16 mouse cellular contexts compared by ENCODE assay signal in genomic region chr5:73311458-73311857, GRCm38 (mm10). TPM values are rescaled to one million over a fixed set of nuclear protein-coding genes. Genes with fewer than 3 reads are reported as not detected.
DNase-seq lines count a peak whose midpoint lies in the region; ATAC-seq and TF ChIP-seq lines count a peak whose summit lies in the region.
"Had no signal": no experiment of that assay in that cellular context is flagged by ENCODE, and none has a peak within 500 bp of the region (broad histone marks: within the 10 kb centered on the region; RNA-seq: fewer than 3 reads in every experiment).

No protein-coding gene starts in this region.

- peaks cover 66% of the 10 kb centered on the region for H3K4me1 ChIP-seq in G1E (ENCODE audit: insufficient read depth, low read depth, low read length)
- H3K4me1 ChIP-seq in liver, postnatal 0 days (ENCODE audit: insufficient read depth): peaks cover 3% of the 10 kb centered on the region; the same call in 1 of the 2 replicates
- no peaks in the 10 kb centered on the region for H3K4me1 ChIP-seq in forebrain, embryonic 11.5 days (replicated peaks; ENCODE audit: control insufficient read depth, insufficient read depth, low read length)
- H3K4me1 ChIP-seq in kidney, embryonic 16.5 days (ENCODE audit: insufficient read depth, low read length): no peaks in the 10 kb centered on the region
- no peaks in the 10 kb centered on the region for H3K4me1 ChIP-seq in kidney, embryonic 14.5 days (ENCODE audit: control insufficient read depth, insufficient read depth, low read length)
- H3K4me1 ChIP-seq: embryonic facial prominence, embryonic 12.5 days; neural tube, embryonic 15.5 days had no signal

- no peak for TF ChIP-seq CTCF in G1E (IDR thresholded peaks at IDR 0.05; ENCODE audit: low read depth, low read length)
- TF ChIP-seq CTCF in liver, postnatal 0 days (IDR thresholded peaks at IDR 0.05; ENCODE audit: low read depth): 0 out of 2 replicates have a peak, but pooled peaks have one; percentile 9

- no peak overlapping the region for H3K4me2 ChIP-seq in liver, postnatal 0 days (ENCODE audit: low read depth, low read length)
- H3K4me2 ChIP-seq in forebrain, embryonic 11.5 days (ENCODE audit: low read depth, low read length, severe bottlenecking): no peak overlapping the region
- no peak overlapping the region for H3K4me2 ChIP-seq in kidney, embryonic 16.5 days (replicated peaks; ENCODE audit: low read depth, low read length)
- H3K4me2 ChIP-seq in kidney, embryonic 14.5 days (replicated peaks; ENCODE audit: low read depth, low read length): no peak overlapping the region
- H3K4me2 ChIP-seq: embryonic facial prominence, embryonic 12.5 days; neural tube, embryonic 15.5 days had no signal

- peaks cover 91% of the 10 kb centered on the region for H3K36me3 ChIP-seq in G1E (replicated peaks)
- peaks cover 79% of the 10 kb centered on the region for H3K36me3 ChIP-seq in liver, postnatal 0 days (replicated peaks; ENCODE audit: insufficient read depth, low read length)
- peaks cover 14% of the 10 kb centered on the region for H3K36me3 ChIP-seq in forebrain, embryonic 11.5 days (ENCODE audit: control insufficient read depth, insufficient read depth, low read length)
- H3K36me3 ChIP-seq in kidney, embryonic 16.5 days (ENCODE audit: insufficient read depth, low read length): peaks cover 70% of the 10 kb centered on the region
- H3K36me3 ChIP-seq in kidney, embryonic 14.5 days (ENCODE audit: control insufficient read depth, insufficient read depth, low read length): peaks cover 86% of the 10 kb centered on the region

- DNase-seq in heart, adult 11 months: peak; percentile 81
- DNase-seq in heart, adult 9 months (ENCODE audit: low spot score in 2 of 2): no peak
- peak; percentile 17 for DNase-seq in G1E (ENCODE audit: low spot score)
- peak; percentile 61 for DNase-seq in liver, postnatal 0 days
- no peak for DNase-seq in forebrain, embryonic 11.5 days (ENCODE audit: low spot score)
- DNase-seq: cerebellum, adult 9-11 months; kidney, adult 18-20 months; layer of hippocampus, adult 9-11 months; lung, postnatal 14 days; right cerebral cortex, postnatal 14 days; thymus, adult 18-20 months had no signal

- H3K4me3 ChIP-seq in G1E (ENCODE audit: low read depth, low read length): no peak overlapping the region; the same call in 1 of the 2 replicates
- no peak overlapping the region for H3K4me3 ChIP-seq in liver, postnatal 0 days (ENCODE audit: low read depth, low read length)
- no peak overlapping the region for H3K4me3 ChIP-seq in forebrain, embryonic 11.5 days (ENCODE audit: low read depth, low read length)
- no peak overlapping the region for H3K4me3 ChIP-seq in kidney, embryonic 16.5 days (ENCODE audit: low read length)
- no peak overlapping the region for H3K4me3 ChIP-seq in kidney, embryonic 14.5 days (ENCODE audit: low read length)
- H3K4me3 ChIP-seq: embryonic facial prominence, embryonic 12.5 days; neural tube, embryonic 15.5 days had no signal

- H3K27me3 ChIP-seq in G1E (ENCODE audit: insufficient read depth, low read length): no peaks in the 10 kb centered on the region
- H3K27me3 ChIP-seq in liver, postnatal 0 days (ENCODE audit: insufficient read depth, low read length): no peaks in the 10 kb centered on the region
- H3K27me3 ChIP-seq in forebrain, embryonic 11.5 days (ENCODE audit: control insufficient read depth, insufficient read depth, low read length): no peaks in the 10 kb centered on the region
- no peaks in the 10 kb centered on the region for H3K27me3 ChIP-seq in kidney, embryonic 16.5 days (ENCODE audit: insufficient read depth, low read length)
- H3K27me3 ChIP-seq in kidney, embryonic 14.5 days (ENCODE audit: control insufficient read depth, insufficient read depth, low read length): no peaks in the 10 kb centered on the region
- H3K27me3 ChIP-seq: embryonic facial prominence, embryonic 12.5 days; neural tube, embryonic 15.5 days had no signal

- H3K9me3 ChIP-seq in G1E (replicated peaks): no peaks in the 10 kb centered on the region
- H3K9me3 ChIP-seq in liver, postnatal 0 days (ENCODE audit: low read length): no peaks in the 10 kb centered on the region
- H3K9me3 ChIP-seq in forebrain, embryonic 11.5 days (ENCODE audit: control insufficient read depth, low read length): no peaks in the 10 kb centered on the region
- H3K9me3 ChIP-seq in kidney, embryonic 16.5 days (ENCODE audit: low read length): no peaks in the 10 kb centered on the region
- H3K9me3 ChIP-seq in kidney, embryonic 14.5 days (ENCODE audit: control insufficient read depth, low read length): no peaks in the 10 kb centered on the region
- H3K9me3 ChIP-seq: embryonic facial prominence, embryonic 12.5 days; neural tube, embryonic 15.5 days had no signal

- TF ChIP-seq EP300 in liver, postnatal 0 days (IDR thresholded peaks at IDR 0.05; ENCODE audit: low read depth): peak; percentile 92

- H3K27ac ChIP-seq in liver, postnatal 0 days (ENCODE audit: low read depth): peak overlapping the region; percentile 13
- H3K27ac ChIP-seq in forebrain, embryonic 11.5 days (ENCODE audit: low read depth, low read length): no peak overlapping the region
- H3K27ac ChIP-seq in kidney, embryonic 16.5 days (ENCODE audit: low read length): no peak overlapping the region
- no peak overlapping the region for H3K27ac ChIP-seq in kidney, embryonic 14.5 days (ENCODE audit: low read depth, low read length)
- H3K27ac ChIP-seq: embryonic facial prominence, embryonic 12.5 days; neural tube, embryonic 15.5 days had no signal

- ATAC-seq in G1E (ENCODE audit: extremely low read depth, insufficient number of reproducible peaks, low FRiP score, poor library complexity, severe bottlenecking): peak; percentile 81
- ATAC-seq in erythroid progenitor cell, adult 5-6 weeks (replicated peaks; ENCODE audit: low FRiP score, poor library complexity, severe bottlenecking): peak; percentile 96
- peak; percentile 98 for ATAC-seq in liver, postnatal 0 days
- ATAC-seq in forebrain, embryonic 11.5 days (replicated peaks; ENCODE audit: low FRiP score): no peak
- ATAC-seq in kidney, embryonic 16.5 days (ENCODE audit: low FRiP score, low TSS enrichment): no peak
- no peak for ATAC-seq in kidney, embryonic 14.5 days (ENCODE audit: low FRiP score, low TSS enrichment)

- 62% methylated on average over 5 of the region's 5 CpGs for WGBS in liver, postnatal 0 days (ENCODE audit: insufficient replicate concordance)
- WGBS in forebrain, embryonic 11.5 days: 94% methylated on average over 5 of the region's 5 CpGs
- WGBS in kidney, embryonic 16.5 days: 97% methylated on average over 5 of the region's 5 CpGs
- WGBS in kidney, embryonic 14.5 days: 94% methylated on average over 5 of the region's 5 CpGs

- H3K9ac ChIP-seq in liver, postnatal 0 days (replicated peaks): no peak overlapping the region
- H3K9ac ChIP-seq in forebrain, embryonic 11.5 days (ENCODE audit: low read length): no peak overlapping the region
- no peak overlapping the region for H3K9ac ChIP-seq in kidney, embryonic 16.5 days (replicated peaks; ENCODE audit: low read length)
- no peak overlapping the region for H3K9ac ChIP-seq in kidney, embryonic 14.5 days (ENCODE audit: low read depth, low read length)
- H3K9ac ChIP-seq: embryonic facial prominence, embryonic 12.5 days; neural tube, embryonic 15.5 days had no signal

RNA-seq across cellular contexts. Expression of gene Ociad1, which starts 18.9 kb away (rescaled TPM):
- total RNA-seq in G1E (2014; fragmentation: Nextera tagmentation) (311 and 324 TPM in 2 replicates), G1E (2017) (223 and 231 TPM in 2 replicates)
- polyA plus RNA-seq in G1E (2012): 93.3 and 121 TPM in 2 replicates
- 182 and 187 TPM in 2 replicates for total RNA-seq in erythroid progenitor cell, adult 5-6 weeks (2015; ENCODE audit: low replicate concordance)
- total RNA-seq in erythroid progenitor cell, adult 5-6 weeks (2017; ENCODE audit: low replicate concordance): 108 and 119 TPM in 2 replicates
- polyA plus RNA-seq in liver, postnatal 0 days (2015; fragmentation: Nextera tagmentation; extraction: Ambion mirVana): 98.7 and 105 TPM in 2 replicates
- polyA plus RNA-seq in forebrain, embryonic 11.5 days (2014; fragmentation: Nextera tagmentation; extraction: Ambion mirVana): 143 and 144 TPM in 2 replicates
- 244 and 281 TPM in 2 replicates for polyA plus RNA-seq in kidney, embryonic 16.5 days (2015; fragmentation: Nextera tagmentation; extraction: Ambion mirVana)
- polyA plus RNA-seq in kidney, embryonic 14.5 days (2014; fragmentation: Nextera tagmentation; extraction: Ambion mirVana): 132 and 194 TPM in 2 replicates

RNA-seq across cellular contexts. Expression of gene Ociad2, which starts 29.4 kb away (rescaled TPM):
- total RNA-seq in G1E (2014; fragmentation: Nextera tagmentation) (not detected in 2 replicates), G1E (2017) (0.76 and 1.1 TPM in 2 replicates)
- not detected in 2 replicates for polyA plus RNA-seq in G1E (2012)
- total RNA-seq in erythroid progenitor cell, adult 5-6 weeks (2015; ENCODE audit: low replicate concordance): not detected in 2 replicates
- 1.1 TPM in 1 of 2 replicates, not detected in the other for total RNA-seq in erythroid progenitor cell, adult 5-6 weeks (2017; ENCODE audit: low replicate concordance)
- 1.2 and 2.0 TPM in 2 replicates for polyA plus RNA-seq in liver, postnatal 0 days (2015; fragmentation: Nextera tagmentation; extraction: Ambion mirVana)
- 8.8 and 9.1 TPM in 2 replicates for polyA plus RNA-seq in forebrain, embryonic 11.5 days (2014; fragmentation: Nextera tagmentation; extraction: Ambion mirVana)
- polyA plus RNA-seq in kidney, embryonic 16.5 days (2015; fragmentation: Nextera tagmentation; extraction: Ambion mirVana): 11.4 and 11.8 TPM in 2 replicates
- polyA plus RNA-seq in kidney, embryonic 14.5 days (2014; fragmentation: Nextera tagmentation; extraction: Ambion mirVana): 8.8 and 10.0 TPM in 2 replicates

RNA-seq across cellular contexts. Expression of gene Fryl, which starts 55.0 kb away (rescaled TPM):
- total RNA-seq in G1E (2014; fragmentation: Nextera tagmentation): 352 and 439 TPM in 2 replicates
- total RNA-seq in G1E (2017): 112 and 118 TPM in 2 replicates
- 133 and 147 TPM in 2 replicates for polyA plus RNA-seq in G1E (2012)
- 326 and 449 TPM in 2 replicates for total RNA-seq in erythroid progenitor cell, adult 5-6 weeks (2015; ENCODE audit: low replicate concordance)
- total RNA-seq in erythroid progenitor cell, adult 5-6 weeks (2017; ENCODE audit: low replicate concordance): 610 and 678 TPM in 2 replicates
- 22.8 and 25.8 TPM in 2 replicates for polyA plus RNA-seq in liver, postnatal 0 days (2015; fragmentation: Nextera tagmentation; extraction: Ambion mirVana)
- polyA plus RNA-seq in forebrain, embryonic 11.5 days (2014; fragmentation: Nextera tagmentation; extraction: Ambion mirVana): 48.0 and 49.6 TPM in 2 replicates
- polyA plus RNA-seq in kidney, embryonic 16.5 days (2015; fragmentation: Nextera tagmentation; extraction: Ambion mirVana): 27.9 and 30.1 TPM in 2 replicates
- 36.9 and 44.3 TPM in 2 replicates for polyA plus RNA-seq in kidney, embryonic 14.5 days (2014; fragmentation: Nextera tagmentation; extraction: Ambion mirVana)

Comparison
In these comparisons a context has a peak if more than half of its experiments do, and no peak if none do; other contexts are left out.
1. DNase-seq: peak in heart, adult 11 months (single experiment), G1E (single experiment) and liver, postnatal 0 days (single experiment); none in heart, adult 9 months (0 of 2) and forebrain, embryonic 11.5 days (single experiment).
2. ATAC-seq: peak in G1E (single experiment), erythroid progenitor cell, adult 5-6 weeks (single experiment) and liver, postnatal 0 days (single experiment); none in forebrain, embryonic 11.5 days (single experiment), kidney, embryonic 16.5 days (single experiment) and kidney, embryonic 14.5 days (single experiment).